In the genomic region with DNA sequence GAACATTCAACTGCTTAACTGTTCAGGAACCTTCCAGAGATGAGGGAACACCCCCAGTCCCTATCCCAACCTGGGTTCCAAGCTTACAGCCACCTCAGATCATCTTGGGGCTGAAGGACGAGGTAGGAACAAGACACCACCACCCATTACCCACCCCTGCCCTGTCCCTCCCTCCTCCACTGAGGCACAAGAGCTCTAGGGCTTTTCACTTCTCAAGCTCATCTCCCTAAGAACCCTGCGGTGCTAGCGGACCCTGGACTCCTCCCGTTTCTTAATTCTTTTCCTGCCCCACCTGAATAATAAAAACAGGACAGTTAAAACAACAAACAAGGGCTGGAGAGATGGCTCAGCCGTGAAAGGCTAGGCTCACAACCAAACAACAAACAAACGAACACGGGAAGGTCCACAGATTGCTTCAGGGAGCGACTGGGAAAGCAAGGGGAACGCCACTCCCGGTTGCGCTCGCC, we compare ENCODE assay signal across 8 mouse cellular contexts. TPM values are rescaled to one million over a fixed set of nuclear protein-coding genes. Genes with fewer than 3 reads are reported as not detected.
DNase-seq lines count a peak whose midpoint lies in the region; ATAC-seq and TF ChIP-seq lines count a peak whose summit lies in the region.

No protein-coding gene starts in this region.

- WGBS in spleen, adult 2 months = 2% methylated on average over 12 of the region's 12 CpGs
- WGBS in heart, postnatal 0 days = 6% methylated on average over 12 of the region's 12 CpGs
- WGBS in lung, embryonic 15.5 days = 4% methylated on average over 12 of the region's 12 CpGs
- 5% methylated on average over 12 of the region's 12 CpGs for WGBS in stomach, embryonic 16.5 days

- DNase-seq in spleen, adult 2 months (ENCODE audit: low read depth in 1 of 2, low spot score in 2 of 2) = no peak
- no peak for DNase-seq in spleen, postnatal 36 days (ENCODE audit: low spot score in 2 of 2)
- DNase-seq in embryo, embryonic 11 days = peak; percentile 25
- peak; percentile 49 for DNase-seq in heart, postnatal 0 days (ENCODE audit: low spot score)
- no peak for DNase-seq in urinary bladder, postnatal 10 days (ENCODE audit: low spot score)
- no peak for DNase-seq in testis, postnatal 14 days (ENCODE audit: low spot score)

- H3K36me3 ChIP-seq in spleen, adult 2 months (ENCODE audit: control insufficient read depth, insufficient read depth, low read length) = peaks cover 6% of the 10 kb centered on the region
- H3K36me3 ChIP-seq in heart, postnatal 0 days (replicated peaks; ENCODE audit: control insufficient read depth, insufficient read depth, low read length) = no peaks in the 10 kb centered on the region
- no peaks in the 10 kb centered on the region for H3K36me3 ChIP-seq in lung, embryonic 15.5 days
- H3K36me3 ChIP-seq in stomach, embryonic 16.5 days (ENCODE audit: control insufficient read depth, insufficient read depth, low read length) = no peaks in the 10 kb centered on the region

- H3K4me2 ChIP-seq in heart, postnatal 0 days (ENCODE audit: low read depth, low read length) = peak overlapping the region; percentile 64
- peak overlapping the region; percentile 81 for H3K4me2 ChIP-seq in lung, embryonic 15.5 days
- peak overlapping the region; percentile 80 for H3K4me2 ChIP-seq in stomach, embryonic 16.5 days (ENCODE audit: low read depth, low read length)

- no peaks in the 10 kb centered on the region for H3K9me3 ChIP-seq in heart, postnatal 0 days (replicated peaks; ENCODE audit: control insufficient read depth, low read length)
- no peaks in the 10 kb centered on the region for H3K9me3 ChIP-seq in lung, embryonic 15.5 days
- H3K9me3 ChIP-seq in stomach, embryonic 16.5 days (replicated peaks; ENCODE audit: control insufficient read depth, low read length) = no peaks in the 10 kb centered on the region

- ATAC-seq in heart, postnatal 0 days (ENCODE audit: insufficient read depth, low read depth) = peak; percentile 39; the same call in 1 of the 2 replicates
- ATAC-seq in lung, embryonic 15.5 days (ENCODE audit: borderline replicate concordance, extremely low read depth, low FRiP score, low TSS enrichment) = peak; percentile 35; the same call in 1 of the 2 replicates
- ATAC-seq in stomach, embryonic 16.5 days (ENCODE audit: insufficient read depth, low FRiP score) = 0 out of 2 replicates have a peak, but pooled peaks have one; percentile 18

- no peak for TF ChIP-seq CTCF in spleen, adult 2 months (IDR thresholded peaks at IDR 0.05; ENCODE audit: extremely low read depth, insufficient read depth, insufficient read length, insufficient replicate concordance)
- no peak for TF ChIP-seq CTCF in heart, postnatal 0 days (IDR thresholded peaks at IDR 0.05; ENCODE audit: low read depth)

- peaks cover 7% of the 10 kb centered on the region; the same call in 1 of the 2 replicates for H3K4me1 ChIP-seq in spleen, adult 2 months (ENCODE audit: control insufficient read depth, insufficient read depth, insufficient read length)
- H3K4me1 ChIP-seq in heart, postnatal 0 days (ENCODE audit: control insufficient read depth, insufficient read depth) = peaks cover 9% of the 10 kb centered on the region
- H3K4me1 ChIP-seq in lung, embryonic 15.5 days = peaks cover 13% of the 10 kb centered on the region; the same call in 1 of the 2 replicates
- peaks cover 7% of the 10 kb centered on the region; the same call in 1 of the 2 replicates for H3K4me1 ChIP-seq in stomach, embryonic 16.5 days (ENCODE audit: control insufficient read depth, insufficient read depth, low read length)

- TF ChIP-seq POLR2A in spleen, adult 2 months (IDR thresholded peaks at IDR 0.05; ENCODE audit: low read depth, low read length) = no peak

- peak overlapping the region; percentile 71 for H3K9ac ChIP-seq in heart, postnatal 0 days (replicated peaks; ENCODE audit: low read depth, low read length)
- peak overlapping the region; percentile 52 for H3K9ac ChIP-seq in lung, embryonic 15.5 days
- H3K9ac ChIP-seq in stomach, embryonic 16.5 days (ENCODE audit: low read length) = peak overlapping the region; percentile 90

- H3K27ac ChIP-seq in spleen, adult 2 months (ENCODE audit: insufficient read depth, low read length) = peak overlapping the region; percentile 82
- H3K27ac ChIP-seq in heart, postnatal 0 days (ENCODE audit: low read depth) = peak overlapping the region; percentile 61
- H3K27ac ChIP-seq in lung, embryonic 15.5 days = no peak overlapping the region
- H3K27ac ChIP-seq in stomach, embryonic 16.5 days (ENCODE audit: low read length) = 0 out of 2 replicates have a peak overlapping the region, but pooled peaks have one; percentile 6

- H3K27me3 ChIP-seq in spleen, adult 2 months (ENCODE audit: control insufficient read depth, insufficient read depth, low read length) = no peaks in the 10 kb centered on the region
- H3K27me3 ChIP-seq in heart, postnatal 0 days (ENCODE audit: control insufficient read depth, insufficient read depth, low read length) = 0 out of 2 replicates have a peak, but pooled peaks cover 10% of the 10 kb centered on the region
- H3K27me3 ChIP-seq in lung, embryonic 15.5 days = peaks cover 21% of the 10 kb centered on the region
- no peaks in the 10 kb centered on the region; the same call in none of the 2 replicates for H3K27me3 ChIP-seq in stomach, embryonic 16.5 days (ENCODE audit: control insufficient read depth, insufficient read depth, low read length)

- no peak for TF ChIP-seq EP300 in heart, postnatal 0 days (IDR thresholded peaks at IDR 0.05; ENCODE audit: low read depth)

- peak overlapping the region; percentile 79 for H3K4me3 ChIP-seq in spleen, adult 2 months (ENCODE audit: extremely low read depth, insufficient read depth, insufficient read length)
- H3K4me3 ChIP-seq in heart, postnatal 0 days (ENCODE audit: low read depth, low read length) = peak overlapping the region; percentile 65
- H3K4me3 ChIP-seq in lung, embryonic 15.5 days = peak overlapping the region; percentile 58
- H3K4me3 ChIP-seq in stomach, embryonic 16.5 days (replicated peaks; ENCODE audit: low read length) = peak overlapping the region; percentile 88

RNA-seq across cellular contexts. Expression of a gene that starts 0.7 kb away (rescaled TPM):
- 8.0 and 8.1 TPM in 2 replicates for polyA plus RNA-seq in spleen, adult 2 months (2012; rRNA removed)
- 2.9 and 3.5 TPM in 2 replicates for total RNA-seq in heart, postnatal 0 days (2014; rRNA removed; ENCODE audit: low replicate concordance)
- 1.1 and 1.4 TPM in 2 replicates for polyA plus RNA-seq in heart, postnatal 0 days (2015; fragmentation: Nextera tagmentation; extraction: Ambion mirVana)
- 0.81 and 1.2 TPM in 2 replicates for polyA plus RNA-seq in lung, embryonic 15.5 days (2015; fragmentation: Nextera tagmentation; extraction: Ambion mirVana)
- 1.1 and 2.2 TPM in 2 replicates for polyA plus RNA-seq in stomach, embryonic 16.5 days (2015; fragmentation: Nextera tagmentation; extraction: Ambion mirVana)

Comparison
In these comparisons a context has a peak if more than half of its experiments do, and no peak if none do; other contexts are left out.
1. DNase-seq: peak in embryo, embryonic 11 days (single experiment) and heart, postnatal 0 days (single experiment); none in spleen, adult 2 months (0 of 2), spleen, postnatal 36 days (0 of 2), urinary bladder, postnatal 10 days (single experiment) and testis, postnatal 14 days (single experiment).
2. Peak in every context shown above with its lines, with median percentiles within 50 percentile points of each other: H3K4me3 ChIP-seq, ATAC-seq, H3K4me2 ChIP-seq and H3K9ac ChIP-seq.